Mouse (Mus musculus) adrenal gland, postnatal 36 days (tissue): ENCODE measurements around the gene Ddr1. TPM values are rescaled to one million over a fixed set of nuclear protein-coding genes. Genes with fewer than 3 reads are reported as not detected.

Experiments
- DNase-seq, 2 experiments: peaks; one replicate each; pipeline ENCODE4 v3.0.0; 2021; ENCODE audit warnings: mixed read lengths in 1 of 2
- total RNA-seq, 2 experiments: library from RNA; stranded (reverse); gene quantifications; 2 replicates each; pipeline ENCODE4 v1.2.3; 2021

Gene Ddr1
- total RNA-seq, 2 experiments from 2014 or later = 43.4 to 48.8 TPM

- DNase-seq = peak; percentile 61 to 73
Measured at GRCm38 (mm10) chr17:35635699-35636111, 68.7 kb downstream of the Ddr1 start.

GRCm38 (mm10) chr17:35635202-35635601 is 69.2 kb downstream of the Ddr1 start:
- no peak for DNase-seq

- peak; percentile 10 to 20 for DNase-seq
Measured at GRCm38 (mm10) chr17:35633992-35634391, 70.4 kb downstream of the Ddr1 start.

Other genes with a start within 250 kb of the Ddr1 start
- gene H2-Q10, start 234.5 kb downstream of the Ddr1 start, total RNA-seq = 1 to 10 TPM; 7.5 to 8.7 TPM
- under 1 TPM in 1 of 2 experiments, not detected in 1; 0.23 TPM for gene Pou5f1, start 198.6 kb downstream of the Ddr1 start, total RNA-seq
- 10 to 100 TPM in 1 of 2 experiments, 1 to 10 TPM in 1; 8.3 to 10.0 TPM for gene Tcf19, start 187.8 kb downstream of the Ddr1 start, total RNA-seq
- 1 to 10 TPM; 7.5 to 9.3 TPM for gene Cchcr1, start 187.5 kb downstream of the Ddr1 start, total RNA-seq
- gene Psors1c2, start 171.4 kb downstream of the Ddr1 start, total RNA-seq = not detected
- gene Cdsn, start 152.5 kb downstream of the Ddr1 start, total RNA-seq = 1 to 10 TPM in 1 of 2 experiments, under 1 TPM in 1; 0.56 to 1.4 TPM
- gene 2300002M23Rik, start 137.2 kb downstream of the Ddr1 start, total RNA-seq = not detected
- gene Sfta2, start 103.1 kb downstream of the Ddr1 start, total RNA-seq = not detected
- not detected for gene Gm9573, start 78.0 kb downstream of the Ddr1 start, total RNA-seq
- not detected for gene Mucl3, start 60.9 kb downstream of the Ddr1 start, total RNA-seq
- 10 to 100 TPM; 30.8 to 40.0 TPM for gene Vars2, start 37.0 kb downstream of the Ddr1 start, total RNA-seq
- 10 to 100 TPM; 20.2 to 23.3 TPM for gene Gtf2h4, start 30.9 kb downstream of the Ddr1 start, total RNA-seq
- gene Ier3, start 117.1 kb upstream of the Ddr1 start, total RNA-seq = 10 to 100 TPM; 19.2 to 36.5 TPM
- 10 to 100 TPM; 60.5 to 73.4 TPM for gene Flot1, start 118.6 kb upstream of the Ddr1 start, total RNA-seq
- 100 to 1,000 TPM; 188 to 218 TPM for gene Tubb5, start 133.7 kb upstream of the Ddr1 start, total RNA-seq
- 10 to 100 TPM; 18.3 to 18.7 TPM for gene Mdc1, start 136.9 kb upstream of the Ddr1 start, total RNA-seq
- 1 to 10 TPM; 6.7 to 7.5 TPM for gene Nrm, start 156.7 kb upstream of the Ddr1 start, total RNA-seq
- gene Ppp1r18, start 161.0 kb upstream of the Ddr1 start, total RNA-seq = 10 to 100 TPM; 26.1 to 35.1 TPM
- gene Dhx16, start 175.2 kb upstream of the Ddr1 start, total RNA-seq = 10 to 100 TPM; 37.5 to 40.8 TPM
- gene 2310061I04Rik, start 192.8 kb upstream of the Ddr1 start, total RNA-seq = 10 to 100 TPM; 47.0 to 49.4 TPM
- gene Atat1, start 205.5 kb upstream of the Ddr1 start, total RNA-seq = 10 to 100 TPM; 26.0 to 33.0 TPM
- gene Mrps18b, start 211.8 kb upstream of the Ddr1 start, total RNA-seq = 10 to 100 TPM; 92.6 to 97.8 TPM
- gene Ppp1r10, start 211.8 kb upstream of the Ddr1 start, total RNA-seq = 100 to 1,000 TPM in 1 of 2 experiments, 10 to 100 TPM in 1; 96.2 to 108 TPM